Mouse (Mus musculus) hindbrain, embryonic 13.5 days (tissue): Measurements from ENCODE around the gene Fzr1. TPM values are rescaled to one million over a fixed set of nuclear protein-coding genes. Genes with fewer than 3 reads are reported as not detected.

Source experiments
- ATAC-seq: fragments of 200-750 bp; cut with Nextera tagmentation; 2 replicates; pipeline ENCODE4 v1.8.0; 2017; ENCODE audit warnings: moderate TSS enrichment; ENCODE audit not compliant: low FRiP score
- H3K27ac ChIP-seq: fragments of 300-500 bp; sonication (generic); 2 replicates; pipeline ENCODE4 v1.5.1; 2015; ENCODE audit warnings: inconsistent platforms, mild to moderate bottlenecking, moderate library complexity
- H3K27me3 ChIP-seq: fragments of 300-500 bp; sonication (generic); 2 replicates; pipeline ENCODE4 v1.6.1; 2015; ENCODE audit warnings: mild to moderate bottlenecking, inconsistent platforms
- H3K36me3 ChIP-seq: fragments of 300-500 bp; sonication (generic); 2 replicates; pipeline ENCODE4 v1.6.1; 2015; ENCODE audit warnings: mild to moderate bottlenecking, inconsistent platforms
- H3K4me1 ChIP-seq: fragments of 300-500 bp; sonication (generic); replicated peaks from 2 replicates; pipeline ENCODE4 v1.6.1; 2015; ENCODE audit warnings: inconsistent platforms
- H3K4me2 ChIP-seq: fragments of 300-500 bp; sonication (generic); 2 replicates; pipeline ENCODE4 v1.6.1; 2015; ENCODE audit warnings: inconsistent platforms, mild to moderate bottlenecking, moderate library complexity
- H3K4me3 ChIP-seq: fragments of 300-500 bp; sonication (generic); 2 replicates; pipeline ENCODE4 v1.5.1; 2015; ENCODE audit warnings: mild to moderate bottlenecking, inconsistent platforms
- H3K9ac ChIP-seq: fragments of 300-500 bp; sonication (generic); 2 replicates; pipeline ENCODE4 v1.6.1; 2015; ENCODE audit warnings: mild to moderate bottlenecking, inconsistent platforms
- H3K9me3 ChIP-seq: fragments of 300-500 bp; sonication (generic); 2 replicates; pipeline ENCODE4 v1.6.1; 2016; ENCODE audit warnings: inconsistent platforms
- WGBS: fragments of 180-500 bp; shearing (Covaris S2); methylation state at CpG from one replicate; pipeline ENCODE4 v1.1.7; 2015; 5-methylcytosine and 5-hydroxymethylcytosine counted together
- polyA plus RNA-seq: library from polyadenylated mRNA; unstranded; fragments of >200 nt; fragmentation: Nextera tagmentation; extraction: Ambion mirVana; gene quantifications from 2 replicates; pipeline ENCODE4 v1.2.1, GENCODE M21; 2015

Fzr1 gene
- polyA plus RNA-seq, 1 experiment from 2014 or later: 121 TPM

DNA sequence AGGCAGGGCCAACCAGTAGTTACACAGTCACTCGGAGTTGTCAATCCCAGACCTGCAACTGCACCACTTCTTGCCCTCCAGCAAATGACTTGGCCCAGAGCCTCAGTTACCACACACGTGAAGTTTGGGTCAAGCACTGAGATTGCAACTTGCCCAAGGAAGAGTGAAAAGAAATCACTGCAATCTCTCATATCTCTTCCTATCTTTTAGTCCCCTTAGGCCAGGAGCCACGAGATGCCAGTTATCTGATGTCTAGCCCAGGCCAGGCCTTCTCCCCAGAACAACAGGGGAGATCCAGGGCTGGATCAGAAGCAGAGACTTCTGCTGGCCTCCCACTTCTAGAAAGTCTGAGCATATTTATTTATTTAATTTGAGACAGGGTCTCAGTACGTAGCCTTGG, 22.8 kb downstream of the Fzr1 start:
- WGBS: 87% methylated on average over 4 of the region's 4 CpGs

GRCm38 (mm10) chr10:81354738-81355477, 23.4 kb downstream of the Fzr1 start:
- H3K4me2 ChIP-seq: no peak overlapping the region
- no peaks in the 10 kb centered on the region for H3K36me3 ChIP-seq
- H3K4me3 ChIP-seq: no peak overlapping the region
- no peak overlapping the region for H3K27ac ChIP-seq
- H3K27me3 ChIP-seq: peaks cover 14% of the 10 kb centered on the region
- no peaks in the 10 kb centered on the region for H3K9me3 ChIP-seq
- H3K9ac ChIP-seq: no peak overlapping the region
- ATAC-seq: no peak
- WGBS: 68% methylated on average over 9 of the region's 9 CpGs
- peaks cover 24% of the 10 kb centered on the region for H3K4me1 ChIP-seq

More for the DNA sequence above, 22.8 kb downstream of the Fzr1 start:
- peaks cover 14% of the 10 kb centered on the region for H3K27me3 ChIP-seq
- no peaks in the 10 kb centered on the region for H3K9me3 ChIP-seq
- H3K4me3 ChIP-seq: no peak overlapping the region
- no peak overlapping the region for H3K9ac ChIP-seq
- H3K4me1 ChIP-seq: peaks cover 24% of the 10 kb centered on the region
- no peak overlapping the region for H3K4me2 ChIP-seq
- H3K36me3 ChIP-seq: no peaks in the 10 kb centered on the region
- ATAC-seq: no peak
- H3K27ac ChIP-seq: no peak overlapping the region

DNA sequence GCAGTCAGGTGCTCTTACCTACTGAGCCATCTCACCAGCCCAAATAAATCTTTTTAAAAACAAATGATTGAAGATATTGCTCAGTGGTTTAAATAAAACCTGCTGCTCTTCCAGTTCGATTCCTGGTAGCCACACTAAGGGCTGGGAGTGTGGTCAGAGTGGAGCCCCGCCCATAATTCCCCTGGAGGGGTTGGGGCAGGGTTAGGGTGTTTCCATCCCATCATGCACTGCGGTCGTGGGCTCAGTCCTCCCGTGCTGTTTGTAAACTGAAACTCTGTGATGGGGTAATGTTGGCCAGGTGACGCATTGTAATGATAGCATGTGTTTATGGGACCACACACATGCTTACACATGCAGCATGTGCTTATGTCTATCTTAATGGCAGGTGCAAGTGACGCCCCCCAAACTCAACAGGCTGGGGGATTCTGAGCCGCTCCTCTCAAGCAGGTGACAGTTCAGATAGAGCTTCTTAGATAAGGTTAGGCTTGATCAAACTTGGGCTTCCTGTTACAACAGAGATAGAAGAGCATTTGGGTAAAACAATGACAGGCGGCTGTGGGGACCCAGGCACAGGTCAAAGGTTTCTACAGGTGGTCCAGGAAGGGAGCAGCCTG, 26.5 kb downstream of the Fzr1 start:
- Histone ChIP-seq H3K4me3 (no peak overlapping the region), H3K27ac (no peak overlapping the region), H3K9me3 (no peaks in the 10 kb centered on the region), H3K9ac (no peak overlapping the region), H3K27me3 (peaks cover 27% of the 10 kb centered on the region), H3K4me1 (peaks cover 21% of the 10 kb centered on the region), H3K36me3 (no peaks in the 10 kb centered on the region), H3K4me2 (no peak overlapping the region)
- no peak for ATAC-seq
- WGBS: 30% methylated on average over 9 of the region's 9 CpGs

GRCm38 (mm10) chr10:81350351-81351063, 27.8 kb downstream of the Fzr1 start, which contains the start of gene Hmg20b:
Gene Hmg20b, minus strand, starts transcription at chr10:81350480.
- Histone ChIP-seq H3K9ac (peak within 1 kb of the TSS; percentile 80), H3K27me3 (peaks cover 40% of the 10 kb centered on the region), H3K4me1 (peaks cover 24% of the 10 kb centered on the region), H3K4me2 (peak within 1 kb of the TSS; percentile 93), H3K9me3 (no peaks in the 10 kb centered on the region), H3K36me3 (no peaks in the 10 kb centered on the region), H3K27ac (peak within 1 kb of the TSS; percentile 76), H3K4me3 (peak within 1 kb of the TSS; percentile 73)
- WGBS: under 1% methylated on average over 54 of the region's 54 CpGs
- ATAC-seq: peak; percentile 95

GRCm38 (mm10) chr10:81349961-81350350, 28.4 kb downstream of the Fzr1 start:
- peak; percentile 8; the same call in 1 of the 2 replicates for ATAC-seq
- H3K9ac ChIP-seq: peak overlapping the region; percentile 80
- no peaks in the 10 kb centered on the region for H3K9me3 ChIP-seq
- peak overlapping the region; percentile 93 for H3K4me2 ChIP-seq
- peaks cover 24% of the 10 kb centered on the region for H3K4me1 ChIP-seq
- H3K27ac ChIP-seq: 0 out of 2 replicates have a peak overlapping the region, but pooled peaks have one; percentile 44
- no peaks in the 10 kb centered on the region for H3K36me3 ChIP-seq
- H3K27me3 ChIP-seq: peaks cover 45% of the 10 kb centered on the region
- WGBS: under 1% methylated on average over 29 of the region's 29 CpGs
- peak overlapping the region; percentile 73 for H3K4me3 ChIP-seq

GRCm38 (mm10) chr10:81349146-81349545, 29.2 kb downstream of the Fzr1 start:
- WGBS: 2% methylated on average over 12 of the region's 12 CpGs
- no peaks in the 10 kb centered on the region for H3K36me3 ChIP-seq
- H3K4me3 ChIP-seq: peak overlapping the region; percentile 73
- H3K4me2 ChIP-seq: peak overlapping the region; percentile 93
- H3K27ac ChIP-seq: no peak overlapping the region
- H3K4me1 ChIP-seq: peaks cover 24% of the 10 kb centered on the region
- peaks cover 49% of the 10 kb centered on the region for H3K27me3 ChIP-seq
- no peak for ATAC-seq
- H3K9ac ChIP-seq: peak overlapping the region; percentile 80; the same call in 1 of the 2 replicates
- no peaks in the 10 kb centered on the region for H3K9me3 ChIP-seq

GRCm38 (mm10) chr10:81346453-81347067, 31.8 kb downstream of the Fzr1 start:
- whole genome bisulfite sequencing: 10% methylated on average over 55 of the region's 55 CpGs
- Histone ChIP-seq H3K27ac (no peak overlapping the region), H3K36me3 (no peaks in the 10 kb centered on the region), H3K27me3 (peaks cover 74% of the 10 kb centered on the region), H3K4me2 (peak overlapping the region; percentile 53), H3K9ac (peak overlapping the region; percentile 61), H3K4me3 (peak overlapping the region; percentile 31), H3K4me1 (peaks cover 32% of the 10 kb centered on the region), H3K9me3 (no peaks in the 10 kb centered on the region)
- no peak for ATAC-seq

DNA sequence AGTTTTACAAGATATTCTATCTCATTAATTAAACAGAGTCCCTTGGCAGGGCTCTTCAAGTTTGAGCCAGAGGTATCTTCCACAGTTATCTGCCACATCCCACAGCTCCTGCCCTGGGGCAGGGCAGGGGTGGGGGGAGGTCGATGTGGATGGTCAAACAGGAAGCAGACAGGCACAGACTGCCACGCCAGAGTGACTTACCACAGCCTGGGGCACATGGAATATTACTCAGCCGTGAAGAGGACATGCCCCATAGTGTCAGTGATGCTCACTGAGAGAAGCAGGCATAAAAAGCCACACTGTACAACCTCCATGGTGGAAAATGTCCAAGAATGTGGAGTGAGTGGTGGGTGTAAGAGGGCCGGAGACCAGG, 33.2 kb downstream of the Fzr1 start:
- ATAC-seq: no peak
- H3K4me2 ChIP-seq: no peak overlapping the region
- no peaks in the 10 kb centered on the region for H3K36me3 ChIP-seq
- H3K9me3 ChIP-seq: no peaks in the 10 kb centered on the region
- 91% methylated on average over 4 of the region's 4 CpGs for WGBS
- H3K4me1 ChIP-seq: peaks cover 32% of the 10 kb centered on the region
- peaks cover 88% of the 10 kb centered on the region for H3K27me3 ChIP-seq
- no peak overlapping the region for H3K4me3 ChIP-seq
- no peak overlapping the region for H3K9ac ChIP-seq
- no peak overlapping the region for H3K27ac ChIP-seq

- peaks cover 92% of the 10 kb centered on the region for H3K27me3 ChIP-seq
- no peak overlapping the region for H3K4me2 ChIP-seq
- ATAC-seq: no peak
- H3K4me3 ChIP-seq: no peak overlapping the region
- no peaks in the 10 kb centered on the region for H3K9me3 ChIP-seq
- WGBS: 59% methylated on average over 8 of the region's 8 CpGs
- no peaks in the 10 kb centered on the region for H3K36me3 ChIP-seq
- H3K27ac ChIP-seq: no peak overlapping the region
- H3K4me1 ChIP-seq: peaks cover 28% of the 10 kb centered on the region
- H3K9ac ChIP-seq: no peak overlapping the region
These were observed 33.7 kb downstream of the Fzr1 start for GRCm38 (mm10) chr10:81344421-81345161.

DNA sequence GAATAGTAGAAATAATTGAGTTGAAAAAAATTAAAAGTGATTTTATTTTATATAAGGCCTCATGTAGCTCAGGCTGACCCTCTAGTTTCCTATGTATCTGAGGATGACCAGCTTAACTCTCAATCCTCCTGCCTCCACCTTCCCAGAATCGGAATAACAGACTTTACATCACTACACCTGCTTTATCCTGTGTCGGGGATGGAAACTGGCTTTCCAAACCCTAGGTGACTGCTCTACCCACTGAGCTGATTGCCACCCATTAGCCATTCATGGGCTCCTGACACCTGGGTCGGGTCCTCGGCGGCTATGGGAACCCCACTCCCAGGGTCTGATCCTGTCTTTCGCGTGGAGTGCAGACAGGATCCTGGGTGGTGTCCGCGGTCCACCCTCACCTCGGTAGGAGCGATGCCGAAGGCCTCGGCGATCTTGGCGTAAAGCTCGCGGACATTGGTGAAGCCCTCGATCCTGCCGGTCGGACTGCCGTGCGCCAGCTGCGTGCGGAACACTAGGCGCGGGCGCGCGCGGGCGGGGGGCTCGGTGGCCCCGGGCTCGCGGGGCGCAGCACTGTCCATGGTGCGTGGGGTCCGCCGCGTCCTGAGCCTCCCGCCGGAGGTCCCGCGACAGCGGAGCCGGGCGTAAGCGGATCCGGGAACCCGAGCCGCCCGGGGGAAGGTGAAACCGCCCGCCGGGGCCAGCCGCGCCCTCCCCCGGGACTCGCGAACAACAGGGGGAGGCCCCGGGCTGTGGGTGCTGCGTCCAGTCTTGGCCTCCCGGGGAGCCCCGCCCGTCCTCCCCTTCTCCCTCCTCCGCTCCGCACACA, 35.4 kb downstream of the Fzr1 start, which contains the start of gene Gipc3:
Gene Gipc3, minus strand, starts transcription at position 581 of the 820 bp plus-strand sequence.
- H3K4me2 ChIP-seq: peak within 1 kb of the TSS; percentile 66
- no peaks in the 10 kb centered on the region for H3K36me3 ChIP-seq
- H3K4me3 ChIP-seq: peak within 1 kb of the TSS; percentile 46
- no peaks in the 10 kb centered on the region for H3K9me3 ChIP-seq
- H3K9ac ChIP-seq: peak within 1 kb of the TSS; percentile 67
- H3K27me3 ChIP-seq: peaks cover 88% of the 10 kb centered on the region
- no peak within 1 kb of the TSS for H3K27ac ChIP-seq
- ATAC-seq: no peak
- peaks cover 18% of the 10 kb centered on the region for H3K4me1 ChIP-seq
- WGBS: 8% methylated on average over 55 of the region's 67 CpGs
